Mouse (Mus musculus): ENCODE data around the gene Iffo2. TPM values are rescaled to one million over a fixed set of nuclear protein-coding genes. Genes with fewer than 3 reads are reported as not detected.
"Not testable (repeated sequence)": the region's sequence is repeated elsewhere in the genome, so short reads cannot be mapped to it uniquely, and the experiment has no call there.

Iffo2 gene
- 7.2 TPM in 2 replicates for polyA plus RNA-seq (2014; fragmentation: Nextera tagmentation; extraction: Ambion mirVana)

DNA sequence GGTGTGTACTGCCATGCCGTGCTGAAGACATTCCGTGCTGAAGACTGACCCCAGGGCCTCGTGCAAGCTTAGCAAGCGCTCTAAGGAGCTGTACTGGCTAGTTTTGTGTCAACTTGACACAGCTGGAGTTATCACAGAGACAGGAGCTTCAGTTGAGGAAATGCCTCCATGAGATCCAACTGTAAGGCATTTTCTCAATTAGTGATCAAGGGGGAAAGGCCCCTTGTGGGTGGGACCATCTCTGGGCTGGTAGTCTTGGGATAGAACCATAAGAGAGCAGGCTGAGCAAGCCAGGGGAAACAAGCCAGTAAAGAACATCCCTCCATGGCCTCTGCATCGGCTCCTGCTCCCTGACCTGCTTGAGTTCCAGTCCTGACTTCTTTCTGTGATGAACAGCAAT is at the start of gene Iffo2:
Gene Iffo2, plus strand, starts transcription at position 301 of the 400 bp plus-strand sequence.
- not testable (repeated sequence) for H3K9me3 ChIP-seq (ENCODE audit: control insufficient read depth, low read length); H3K4me3 ChIP-seq (ENCODE audit: low read depth, low read length); H3K27me3 ChIP-seq (ENCODE audit: control insufficient read depth, insufficient read depth, low read length); H3K36me3 ChIP-seq (ENCODE audit: control insufficient read depth, insufficient read depth, low read length); H3K27ac ChIP-seq (ENCODE audit: low read depth, low read length); H3K9ac ChIP-seq (replicated peaks; ENCODE audit: low read depth, low read length); H3K4me1 ChIP-seq (ENCODE audit: control insufficient read depth, insufficient read depth, low read length); H3K4me2 ChIP-seq (ENCODE audit: low read depth, low read length); ATAC-seq (ENCODE audit: low read depth)
- 88% methylated on average over 5 of the region's 5 CpGs for WGBS

- no peak for ATAC-seq (ENCODE audit: low read depth)
- Histone ChIP-seq H3K4me1 (ENCODE audit: control insufficient read depth, insufficient read depth, low read length) (no peaks in the 10 kb centered on the region), H3K4me2 (ENCODE audit: low read depth, low read length) (no peak overlapping the region), H3K27ac (ENCODE audit: low read depth, low read length) (no peak overlapping the region), H3K27me3 (ENCODE audit: control insufficient read depth, insufficient read depth, low read length) (no peaks in the 10 kb centered on the region), H3K9ac (replicated peaks; ENCODE audit: low read depth, low read length) (no peak overlapping the region), H3K36me3 (ENCODE audit: control insufficient read depth, insufficient read depth, low read length) (peaks cover 82% of the 10 kb centered on the region), H3K4me3 (ENCODE audit: low read depth, low read length) (no peak overlapping the region), H3K9me3 (ENCODE audit: control insufficient read depth, low read length) (no peaks in the 10 kb centered on the region)
- 88% methylated on average over 1 of the region's 1 CpGs for WGBS
These were observed 48.9 kb upstream of the Iffo2 start for GRCm38 (mm10) chr4:139481400-139481799.

GRCm38 (mm10) chr4:139483461-139484105 is 46.8 kb upstream of the Iffo2 start:
- Histone ChIP-seq H3K27me3 (ENCODE audit: control insufficient read depth, insufficient read depth, low read length) (no peaks in the 10 kb centered on the region), H3K9ac (replicated peaks; ENCODE audit: low read depth, low read length) (no peak overlapping the region), H3K9me3 (ENCODE audit: control insufficient read depth, low read length) (no peaks in the 10 kb centered on the region), H3K27ac (ENCODE audit: low read depth, low read length) (no peak overlapping the region), H3K4me1 (ENCODE audit: control insufficient read depth, insufficient read depth, low read length) (no peaks in the 10 kb centered on the region), H3K4me2 (ENCODE audit: low read depth, low read length) (no peak overlapping the region), H3K4me3 (ENCODE audit: low read depth, low read length) (no peak overlapping the region), H3K36me3 (ENCODE audit: control insufficient read depth, insufficient read depth, low read length) (peaks cover 78% of the 10 kb centered on the region)
- ATAC-seq (ENCODE audit: low read depth), result no peak
- WGBS, result 86% methylated on average over 8 of the region's 8 CpGs

GRCm38 (mm10) chr4:139484496-139484895 is 45.9 kb upstream of the Iffo2 start:
- ATAC-seq (ENCODE audit: low read depth), result no peak
- Histone ChIP-seq H3K9me3 (ENCODE audit: control insufficient read depth, low read length) (no peaks in the 10 kb centered on the region), H3K9ac (replicated peaks; ENCODE audit: low read depth, low read length) (no peak overlapping the region), H3K4me1 (ENCODE audit: control insufficient read depth, insufficient read depth, low read length) (no peaks in the 10 kb centered on the region), H3K4me2 (ENCODE audit: low read depth, low read length) (no peak overlapping the region), H3K4me3 (ENCODE audit: low read depth, low read length) (no peak overlapping the region), H3K36me3 (ENCODE audit: control insufficient read depth, insufficient read depth, low read length) (peaks cover 76% of the 10 kb centered on the region), H3K27me3 (ENCODE audit: control insufficient read depth, insufficient read depth, low read length) (no peaks in the 10 kb centered on the region), H3K27ac (ENCODE audit: low read depth, low read length) (no peak overlapping the region)
- WGBS, result 71% methylated on average over 7 of the region's 7 CpGs

- Histone ChIP-seq H3K4me3 (ENCODE audit: low read depth, low read length) (no peak overlapping the region), H3K4me1 (ENCODE audit: control insufficient read depth, insufficient read depth, low read length) (no peaks in the 10 kb centered on the region), H3K36me3 (ENCODE audit: control insufficient read depth, insufficient read depth, low read length) (peaks cover 71% of the 10 kb centered on the region), H3K27ac (ENCODE audit: low read depth, low read length) (no peak overlapping the region), H3K9me3 (ENCODE audit: control insufficient read depth, low read length) (no peaks in the 10 kb centered on the region), H3K9ac (replicated peaks; ENCODE audit: low read depth, low read length) (no peak overlapping the region), H3K27me3 (ENCODE audit: control insufficient read depth, insufficient read depth, low read length) (no peaks in the 10 kb centered on the region), H3K4me2 (ENCODE audit: low read depth, low read length) (no peak overlapping the region)
- WGBS, result 47% methylated on average over 10 of the region's 10 CpGs
- no peak for ATAC-seq (ENCODE audit: low read depth)
These were observed 43.3 kb upstream of the Iffo2 start for GRCm38 (mm10) chr4:139487085-139487484.

- Histone ChIP-seq H3K4me3 (ENCODE audit: low read depth, low read length) (no peak overlapping the region), H3K4me2 (ENCODE audit: low read depth, low read length) (no peak overlapping the region), H3K36me3 (ENCODE audit: control insufficient read depth, insufficient read depth, low read length) (peaks cover 59% of the 10 kb centered on the region), H3K9ac (replicated peaks; ENCODE audit: low read depth, low read length) (no peak overlapping the region), H3K27me3 (ENCODE audit: control insufficient read depth, insufficient read depth, low read length) (no peaks in the 10 kb centered on the region), H3K27ac (ENCODE audit: low read depth, low read length) (no peak overlapping the region), H3K4me1 (ENCODE audit: control insufficient read depth, insufficient read depth, low read length) (no peaks in the 10 kb centered on the region), H3K9me3 (ENCODE audit: control insufficient read depth, low read length) (no peaks in the 10 kb centered on the region)
- ATAC-seq (ENCODE audit: low read depth), result no peak
- 95% methylated on average over 5 of the region's 5 CpGs for WGBS
These were observed 42.0 kb upstream of the Iffo2 start for GRCm38 (mm10) chr4:139488325-139488724.

DNA sequence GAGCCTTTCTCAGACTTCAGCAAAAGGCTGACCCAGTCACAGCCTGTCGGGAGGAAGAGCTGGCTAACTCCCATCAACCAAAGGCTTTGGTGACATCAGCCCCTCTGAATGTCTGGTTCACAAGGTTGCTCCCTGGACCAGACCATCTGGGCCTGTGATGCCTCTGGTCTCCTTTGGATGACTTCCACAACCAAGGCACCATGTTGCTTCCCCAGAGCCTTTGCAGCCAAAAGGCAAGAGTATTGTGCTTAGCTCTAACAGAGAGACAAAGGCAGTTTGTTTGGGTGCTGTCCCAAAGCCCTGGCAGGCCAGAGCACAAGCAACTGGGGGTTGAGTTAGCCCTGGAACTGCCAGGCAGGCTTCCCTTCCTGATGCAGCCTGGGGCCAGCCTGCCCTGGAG is 40.4 kb upstream of the Iffo2 start:
- Histone ChIP-seq H3K4me3 (ENCODE audit: low read depth, low read length) (no peak overlapping the region), H3K27me3 (ENCODE audit: control insufficient read depth, insufficient read depth, low read length) (no peaks in the 10 kb centered on the region), H3K4me1 (ENCODE audit: control insufficient read depth, insufficient read depth, low read length) (no peaks in the 10 kb centered on the region), H3K4me2 (ENCODE audit: low read depth, low read length) (no peak overlapping the region), H3K36me3 (ENCODE audit: control insufficient read depth, insufficient read depth, low read length) (peaks cover 51% of the 10 kb centered on the region), H3K27ac (ENCODE audit: low read depth, low read length) (no peak overlapping the region), H3K9me3 (ENCODE audit: control insufficient read depth, low read length) (no peaks in the 10 kb centered on the region), H3K9ac (replicated peaks; ENCODE audit: low read depth, low read length) (no peak overlapping the region)
- no peak for ATAC-seq (ENCODE audit: low read depth)
- WGBS, result 84% methylated on average over 1 of the region's 1 CpGs

GRCm38 (mm10) chr4:139490413-139491055 is 39.8 kb upstream of the Iffo2 start:
- no peak overlapping the region; the same call in 1 of the 2 replicates for H3K27ac ChIP-seq (ENCODE audit: low read depth, low read length)

DNA sequence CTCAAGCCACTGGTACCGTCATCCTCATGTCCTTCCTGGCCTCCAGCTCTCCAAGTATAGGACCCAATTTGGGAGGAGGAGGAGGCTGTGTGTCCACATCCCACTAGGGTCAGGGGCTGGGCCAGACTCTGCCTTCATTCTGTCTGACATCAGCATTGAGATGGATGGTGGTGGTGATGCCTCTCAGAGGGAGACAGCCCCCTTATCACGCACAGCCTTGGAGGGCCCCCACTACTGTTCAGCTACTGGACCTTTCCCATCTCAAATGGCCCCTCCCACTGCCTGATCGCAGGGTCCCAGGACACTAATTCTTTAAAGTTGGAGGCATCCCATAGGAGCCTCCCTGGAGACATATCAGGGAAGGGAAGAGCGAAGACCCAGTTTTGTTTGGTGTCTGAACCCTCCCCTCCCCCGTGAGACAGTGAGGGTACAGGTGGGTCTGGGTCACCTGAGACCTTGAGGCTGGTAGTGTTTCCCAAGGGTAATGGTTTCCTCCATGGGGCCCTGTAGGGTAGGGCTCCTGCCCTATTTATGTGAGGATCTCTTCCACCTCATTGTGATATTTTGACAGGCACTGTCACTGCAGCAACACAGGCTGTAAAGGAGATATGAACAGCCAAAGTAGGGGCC is 38.7 kb upstream of the Iffo2 start:
- no peak overlapping the region; the same call in 1 of the 2 replicates for H3K27ac ChIP-seq (ENCODE audit: low read depth, low read length)
- ATAC-seq (ENCODE audit: low read depth), result no peak
- peaks cover 36% of the 10 kb centered on the region for H3K36me3 ChIP-seq (ENCODE audit: control insufficient read depth, insufficient read depth, low read length)
- H3K9ac ChIP-seq (replicated peaks; ENCODE audit: low read depth, low read length), result no peak overlapping the region
- H3K9me3 ChIP-seq (ENCODE audit: control insufficient read depth, low read length), result no peaks in the 10 kb centered on the region
- no peak overlapping the region for H3K4me3 ChIP-seq (ENCODE audit: low read depth, low read length)
- WGBS, result 92% methylated on average over 5 of the region's 5 CpGs
- H3K4me2 ChIP-seq (ENCODE audit: low read depth, low read length), result no peak overlapping the region
- H3K4me1 ChIP-seq (ENCODE audit: control insufficient read depth, insufficient read depth, low read length), result no peaks in the 10 kb centered on the region
- no peaks in the 10 kb centered on the region for H3K27me3 ChIP-seq (ENCODE audit: control insufficient read depth, insufficient read depth, low read length)

More at GRCm38 (mm10) chr4:139490413-139491055, 39.8 kb upstream of the Iffo2 start:
- Histone ChIP-seq H3K4me3 (ENCODE audit: low read depth, low read length) (no peak overlapping the region), H3K9me3 (ENCODE audit: control insufficient read depth, low read length) (no peaks in the 10 kb centered on the region), H3K4me2 (ENCODE audit: low read depth, low read length) (no peak overlapping the region), H3K27me3 (ENCODE audit: control insufficient read depth, insufficient read depth, low read length) (no peaks in the 10 kb centered on the region), H3K4me1 (ENCODE audit: control insufficient read depth, insufficient read depth, low read length) (no peaks in the 10 kb centered on the region), H3K36me3 (ENCODE audit: control insufficient read depth, insufficient read depth, low read length) (peaks cover 45% of the 10 kb centered on the region), H3K9ac (replicated peaks; ENCODE audit: low read depth, low read length) (no peak overlapping the region)
- no peak for ATAC-seq (ENCODE audit: low read depth)
- 76% methylated on average over 11 of the region's 11 CpGs for WGBS
